Mouse (Mus musculus) lung, postnatal 25 days (tissue): ENCODE measurements at regions not wholly inside any gene's neighbourhood (a gene's known extent, or its start where the extent isn't known, plus 50 kb on each side); places are given as distances from the start of the nearest gene placed in this dataset.

Source experiments
- DNase-seq: peaks from one replicate; pipeline ENCODE4 v3.0.0; 2022; ENCODE audit warnings: low spot score

- DNase-seq, result peak; percentile 53
Observed at GRCm38 (mm10) chrX:99215111-99215510, 79.2 kb downstream of the Efnb1 start.

GRCm38 (mm10) chrX:99213565-99214153 lies 77.7 kb downstream of the Efnb1 start:
- DNase-seq, result no peak

- DNase-seq, result no peak
Observed at GRCm38 (mm10) chrX:99204077-99204476, 68.1 kb downstream of the Efnb1 start.

- no peak for DNase-seq
Observed at GRCm38 (mm10) chrX:99201081-99201480, 65.2 kb downstream of the Efnb1 start.

GRCm38 (mm10) chrX:99199669-99200068 lies 63.7 kb downstream of the Efnb1 start:
- DNase-seq, result peak; percentile 74

GRCm38 (mm10) chrX:99198961-99199631 lies 63.2 kb downstream of the Efnb1 start:
- DNase-seq, result peak; percentile 87
